Mouse (Mus musculus) B cell, adult 62 days (primary cell): ENCODE data around the gene Ctps. TPM values are rescaled to one million over a fixed set of nuclear protein-coding genes. Genes with fewer than 3 reads are reported as not detected.

Source experiments
- total RNA-seq: library from RNA; stranded (reverse); gene quantifications from 4 replicates; pipeline ENCODE4 v1.2.4, GENCODE M21; 2023

Ctps gene
- 16.3 to 19.1 TPM (median 18.0 TPM) in 4 replicates for total RNA-seq

DNA sequence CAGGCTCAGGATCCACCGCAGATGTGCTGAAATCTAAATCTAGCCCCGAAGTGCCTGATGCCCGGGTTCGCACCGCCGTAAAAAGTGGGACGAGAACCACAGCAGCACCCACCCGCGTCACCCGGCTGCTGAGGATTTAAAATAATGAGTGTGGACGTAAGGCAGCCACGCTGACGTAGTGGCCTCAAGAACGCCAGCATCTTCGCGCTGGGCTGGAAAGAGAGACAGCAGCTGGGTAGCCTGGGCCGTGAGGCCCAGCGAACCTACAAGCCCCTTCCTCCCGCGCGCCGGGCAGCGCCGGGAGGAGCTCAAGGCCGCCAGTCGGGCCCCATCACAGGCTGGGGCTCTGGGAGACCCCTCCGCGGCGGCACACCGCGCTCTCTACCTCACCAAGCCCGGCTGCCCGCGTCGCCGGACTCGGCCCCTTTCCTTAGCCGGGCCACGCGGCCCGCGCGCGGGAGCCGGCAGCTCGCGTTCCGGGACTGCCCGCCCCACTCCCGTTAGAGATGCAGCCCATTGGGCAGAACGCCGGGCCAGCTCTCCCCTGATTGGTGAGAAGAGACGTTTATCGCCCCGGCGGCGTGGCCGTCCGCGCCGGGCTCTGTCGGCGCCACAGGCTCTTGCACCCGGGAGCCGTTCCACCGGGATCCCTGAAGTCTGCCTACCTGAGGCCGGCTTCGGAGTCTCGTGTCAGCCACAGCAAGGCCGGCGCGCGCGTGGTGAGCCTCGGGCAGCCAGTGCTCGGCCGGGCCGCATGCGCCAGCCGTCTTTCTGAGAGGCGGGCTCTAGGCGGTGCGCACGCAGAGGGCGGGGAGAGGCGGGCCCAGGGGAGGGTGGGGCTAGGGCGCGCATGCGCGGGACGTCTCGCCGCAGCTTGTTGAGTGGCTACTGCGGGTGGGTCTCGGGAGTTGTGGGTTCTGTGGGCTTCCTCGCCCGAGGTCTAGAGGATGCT is at the start of gene Ctps:
TSS of gene Ctps (minus strand) at position 791 of the 952 bp plus-strand sequence.

DNA sequence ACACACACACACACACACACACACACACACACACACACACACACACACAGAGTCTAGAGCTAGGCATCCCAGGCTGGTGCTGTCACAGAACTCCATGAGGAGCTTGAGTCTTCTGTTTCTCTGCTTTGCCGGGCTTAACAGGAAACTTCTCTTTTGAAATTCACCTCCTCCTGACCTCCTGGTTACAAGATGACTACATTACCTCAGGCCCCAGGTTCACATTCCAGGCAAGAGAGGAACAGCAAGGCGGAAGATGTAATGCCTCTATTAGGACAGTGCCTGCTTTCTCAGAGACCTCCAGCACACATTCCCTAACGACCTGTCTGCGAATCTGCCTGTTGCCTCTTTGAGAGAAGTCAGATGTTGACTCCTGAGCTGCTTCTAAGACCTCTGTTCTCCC is 18.4 kb upstream of the Ctps start, which contains the start of gene Gm8439:
TSS of gene Gm8439 (plus strand) at position 301 of the 400 bp plus-strand sequence.

DNA sequence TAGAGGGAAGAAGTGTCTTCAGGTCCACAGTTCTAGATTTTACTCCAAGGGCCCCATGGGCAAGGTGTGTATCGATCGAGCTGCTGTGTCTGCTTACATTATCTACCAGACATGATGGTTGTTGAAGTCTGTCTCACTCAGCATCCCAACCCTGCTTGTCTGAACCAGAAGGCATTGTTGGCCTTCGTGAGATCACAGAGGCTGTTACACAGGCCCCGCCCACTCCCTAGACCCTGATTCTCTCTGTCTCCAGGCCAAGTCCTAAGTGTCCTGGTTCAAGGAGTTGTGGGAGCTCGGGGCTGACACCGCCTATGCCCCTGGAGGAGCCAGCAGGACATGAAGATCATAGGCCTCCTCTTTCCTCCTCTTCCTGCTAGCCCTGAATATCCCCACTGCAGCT is 38.1 kb downstream of the Ctps start, which contains the start of gene Slfnl1:
TSS of gene Slfnl1 (plus strand) at position 246 of the 400 bp plus-strand sequence.

Other genes with a start within 250 kb of the Ctps start
- 39.1 to 47.1 TPM (median 42.7 TPM) in 4 replicates for gene Scmh1, start 165.0 kb downstream of the Ctps start, total RNA-seq
- 0.41 to 0.97 TPM (median 0.60 TPM) in 4 replicates for gene Slfnl1, start 38.0 kb downstream of the Ctps start, total RNA-seq
- gene Gm8439, start 18.5 kb upstream of the Ctps start, total RNA-seq: not detected in 4 replicates
- not detected in 4 replicates for gene Cited4, start 96.3 kb upstream of the Ctps start, total RNA-seq
- not detected in 4 replicates for gene Kcnq4, start 178.3 kb upstream of the Ctps start, total RNA-seq